Mouse (Mus musculus) brain, embryonic 14.5 days (tissue): Measurements from ENCODE around the gene Hamp. TPM values are rescaled to one million over a fixed set of nuclear protein-coding genes. Genes with fewer than 3 reads are reported as not detected.

Experiments used
- DNase-seq: peaks from one replicate; pipeline ENCODE4 v3.0.0-alpha.2; 2011; ENCODE audit warnings: low read depth
- CTCF ChIP-seq: fragments of 200-500 bp; IDR thresholded peaks from 2 replicates; pipeline ENCODE4 v1.5.1; 2012; ENCODE audit warnings: inconsistent platforms, mild to moderate bottlenecking, moderate library complexity, borderline replicate concordance; ENCODE audit not compliant: insufficient read depth, insufficient read length; ENCODE audit errors: extremely low read depth
- POLR2A ChIP-seq: fragments of 200-500 bp; IDR thresholded peaks from 2 replicates; pipeline ENCODE4 v1.6.1; 2012; ENCODE audit warnings: mild to moderate bottlenecking, inconsistent platforms, borderline replicate concordance; ENCODE audit not compliant: poor library complexity, insufficient read depth, insufficient read length, severe bottlenecking; ENCODE audit errors: extremely low read depth
- polyA plus RNA-seq: library from polyadenylated mRNA; depleted of rRNA; stranded (reverse); fragments of >200 nt; gene quantifications from 2 replicates; pipeline ENCODE4 v1.2.3, GENCODE M21; 2012; rRNA removed

The Hamp gene
- not detected in 2 replicates for polyA plus RNA-seq

DNA sequence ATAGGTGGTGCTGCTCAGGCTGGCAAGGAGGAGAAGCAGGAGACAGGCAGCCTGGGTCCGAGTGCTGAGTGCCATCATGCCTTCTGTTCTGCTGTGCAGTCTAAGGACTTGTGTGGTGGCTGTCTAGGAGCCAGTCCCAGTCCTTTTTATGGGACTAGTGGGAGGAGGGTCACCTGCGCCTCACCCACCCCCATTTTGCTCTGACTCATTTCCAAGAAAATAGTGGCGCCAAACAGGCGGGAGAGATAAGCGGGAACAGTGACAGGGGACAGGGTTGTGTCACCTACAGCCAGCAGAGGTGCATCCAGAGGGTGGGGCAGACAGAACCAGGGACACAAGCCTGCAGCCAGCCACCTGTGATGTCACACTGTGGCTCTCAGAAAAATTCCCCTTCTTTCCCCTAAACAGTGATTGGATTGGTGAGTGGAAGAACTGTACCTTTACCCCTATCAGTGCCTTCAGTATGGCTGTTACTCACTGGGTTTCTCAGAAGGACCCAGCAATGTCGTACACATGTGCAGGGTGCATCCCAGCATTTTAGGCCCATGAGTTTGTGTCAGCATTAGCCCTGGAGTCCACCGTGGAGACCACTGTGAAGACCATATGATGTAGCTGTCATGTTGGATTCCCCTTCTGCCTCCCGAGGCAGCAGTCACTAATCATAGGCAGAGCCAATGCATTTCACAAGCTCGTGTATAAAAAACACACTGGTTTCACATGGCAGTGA is at the start of gene Hamp:
TSS of gene Hamp (minus strand) at position 124 of the 727 bp plus-strand sequence.
- TF ChIP-seq CTCF, result no peak
- TF ChIP-seq POLR2A, result no peak
- DNase-seq, result no peak

- TF ChIP-seq CTCF, result no peak
- no peak for TF ChIP-seq POLR2A
- no peak for DNase-seq
Observed at GRCm38 (mm10) chr7:30992148-30992547, 48.3 kb upstream of the Hamp start.

DNA sequence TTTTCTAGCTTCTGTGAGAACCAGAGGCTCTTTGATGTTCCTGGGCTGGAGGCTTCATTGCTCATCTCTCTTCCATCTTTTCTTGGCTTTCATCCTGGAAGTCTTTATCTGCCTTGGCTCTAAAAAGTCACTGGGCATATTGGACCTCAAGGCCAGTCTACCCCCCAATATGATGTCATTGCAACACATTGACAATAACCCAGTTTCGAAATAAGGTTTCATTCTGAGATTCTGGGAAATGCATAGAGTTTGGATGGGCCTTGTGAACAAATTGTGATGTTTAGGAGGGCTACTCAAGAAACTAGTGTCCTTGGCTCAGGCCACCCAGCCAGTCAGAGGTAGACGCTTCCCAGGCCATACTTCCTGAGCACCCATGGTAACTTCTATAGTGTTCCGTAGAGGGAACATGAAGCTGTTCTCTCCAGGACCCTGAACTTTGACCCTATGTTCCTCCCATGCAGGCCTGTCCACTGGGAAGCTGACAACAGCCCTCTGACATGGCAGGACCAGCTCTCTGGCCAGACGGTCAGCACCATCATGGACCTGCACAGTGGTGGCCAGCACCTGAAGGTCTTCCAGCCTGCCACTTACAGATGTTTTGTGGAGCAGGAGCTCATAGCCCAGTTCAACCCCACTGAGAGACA is 44.8 kb upstream of the Hamp start:
- no peak for DNase-seq
- TF ChIP-seq POLR2A, result no peak
- no peak for TF ChIP-seq CTCF

GRCm38 (mm10) chr7:30985357-30985756 is 41.5 kb upstream of the Hamp start:
- DNase-seq, result no peak
- TF ChIP-seq POLR2A, result no peak

GRCm38 (mm10) chr7:30981703-30982102 is 37.9 kb upstream of the Hamp start:
- TF ChIP-seq CTCF (no peak), POLR2A (no peak)
- DNase-seq, result no peak

DNA sequence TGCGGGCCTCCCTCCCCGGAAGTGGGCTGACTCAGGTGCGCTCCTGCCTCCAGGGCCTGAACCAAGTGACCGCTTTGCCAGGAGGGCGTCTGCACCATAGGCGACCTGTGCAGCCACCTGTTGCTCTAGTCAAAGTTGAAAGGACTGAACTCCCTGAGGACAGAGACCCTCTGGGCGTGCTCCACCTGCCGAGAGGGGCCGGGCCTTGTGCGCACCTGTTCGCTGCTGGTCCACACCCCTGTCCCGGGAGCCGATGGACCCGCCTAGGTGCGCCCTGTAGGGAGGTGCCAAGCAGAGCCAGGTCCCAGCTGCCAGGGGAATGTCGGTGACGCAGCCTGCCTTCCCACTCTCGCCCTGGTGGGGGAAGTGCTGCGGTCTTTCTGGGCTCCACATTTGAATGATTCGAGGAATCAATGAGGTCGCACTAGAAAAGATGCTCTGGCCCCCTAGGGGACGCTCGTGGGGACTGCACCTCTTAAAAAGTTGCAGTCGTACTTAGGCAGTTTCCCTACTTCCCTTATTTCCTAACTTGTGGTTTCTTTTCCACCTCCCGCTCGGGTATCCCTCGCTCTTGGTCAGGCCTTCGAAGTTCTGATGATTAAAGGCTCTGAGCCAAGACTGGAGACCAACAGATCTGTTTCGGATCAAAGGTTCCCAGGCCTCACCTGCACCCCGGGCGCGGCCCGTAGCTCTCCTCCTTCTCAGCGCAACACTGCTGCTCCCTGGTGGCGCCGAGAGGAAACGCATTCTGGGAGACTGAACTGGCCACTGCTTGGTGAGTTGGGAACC is 29.9 kb upstream of the Hamp start, which contains the start of gene Fam187b:
TSS of gene Fam187b (plus strand) at position 290 of the 789 bp plus-strand sequence.
- TF ChIP-seq CTCF (peak; percentile 81), POLR2A (no peak)

GRCm38 (mm10) chr7:30973251-30973500 is 29.3 kb upstream of the Hamp start, which contains the start of gene Lsr:
Lsr (minus strand) TSS chr7:30973464.
- TF ChIP-seq POLR2A, result no peak
- no peak for TF ChIP-seq CTCF
- DNase-seq, result no peak

More for the DNA sequence above, 29.9 kb upstream of the Hamp start, which contains the start of gene Fam187b:
- peak; percentile 89 for DNase-seq

GRCm38 (mm10) chr7:30972426-30973250 is 28.8 kb upstream of the Hamp start:
- TF ChIP-seq CTCF (no peak), POLR2A (0 out of 2 replicates have a peak, but pooled peaks have one; percentile 19)
- no peak for DNase-seq

- TF ChIP-seq POLR2A (no peak), CTCF (no peak)
Observed at GRCm38 (mm10) chr7:30971901-30972300, 28.1 kb upstream of the Hamp start.

DNA sequence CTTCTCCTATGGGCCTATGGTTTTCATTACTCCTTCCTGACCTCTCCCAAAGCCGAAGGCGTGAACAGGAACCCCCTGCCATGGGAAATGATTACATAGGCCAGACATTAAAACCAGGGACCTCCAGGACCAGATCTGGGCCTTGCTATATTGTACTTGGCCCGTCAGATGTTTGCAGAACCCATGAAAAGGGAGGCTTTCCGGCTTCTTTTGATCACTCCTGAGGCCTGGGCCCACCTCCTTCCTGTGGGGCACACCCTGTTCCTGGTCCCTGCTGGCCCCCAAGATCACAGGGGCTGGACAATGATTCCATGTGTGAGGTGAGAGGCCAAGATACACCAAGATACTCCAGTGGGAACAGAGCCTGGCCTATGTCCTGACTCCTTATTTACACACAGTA is 25.3 kb upstream of the Hamp start:
- peak; percentile 15 for DNase-seq
- TF ChIP-seq CTCF, result no peak
- TF ChIP-seq POLR2A, result no peak

More at GRCm38 (mm10) chr7:30971901-30972300, 28.1 kb upstream of the Hamp start:
- DNase-seq, result no peak

- TF ChIP-seq CTCF (no peak), POLR2A (no peak)
- no peak for DNase-seq
Observed at GRCm38 (mm10) chr7:30968611-30969010, 24.8 kb upstream of the Hamp start.

DNA sequence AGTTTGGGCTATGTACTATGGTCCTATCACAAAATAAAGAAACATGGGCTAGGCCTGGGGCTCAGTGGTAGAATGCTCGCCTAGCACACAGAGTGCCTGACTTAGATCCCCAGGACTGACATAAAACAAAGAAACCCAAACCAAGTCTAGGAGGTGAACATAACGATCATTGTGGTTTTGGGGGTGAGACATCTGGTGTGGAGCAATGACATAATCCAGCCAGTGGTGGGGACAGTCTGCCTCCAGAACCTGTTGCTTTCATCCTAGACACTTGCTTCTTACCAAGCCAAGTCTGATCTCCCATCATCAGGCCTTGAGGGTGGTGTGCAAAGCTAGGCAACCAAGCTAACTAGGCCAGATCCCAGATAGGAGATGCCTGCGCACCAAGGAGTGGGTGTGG is 22.8 kb upstream of the Hamp start:
- DNase-seq, result no peak
- TF ChIP-seq CTCF (no peak), POLR2A (no peak)
